Mouse (Mus musculus): ENCODE measurements around the gene Bud13. TPM values are rescaled to one million over a fixed set of nuclear protein-coding genes. Genes with fewer than 3 reads are reported as not detected.

The Bud13 gene
- polyA plus RNA-seq, 1 experiment from 2014 or later = 20.0 TPM

Other genes starting within 250 kb of the Bud13 start
- 1,502 and 1,827 TPM in 2 replicates for gene Apoa1, start 54.4 kb upstream of the Bud13 start, polyA plus RNA-seq (2015; fragmentation: Nextera tagmentation; extraction: Ambion mirVana)
- gene Apoc3, start 47.4 kb upstream of the Bud13 start, polyA plus RNA-seq (2015; fragmentation: Nextera tagmentation; extraction: Ambion mirVana) = 247 and 325 TPM in 2 replicates
- 576 and 837 TPM in 2 replicates for gene Apoa4, start 42.3 kb upstream of the Bud13 start, polyA plus RNA-seq (2015; fragmentation: Nextera tagmentation; extraction: Ambion mirVana)
- 0.38 TPM in 2 replicates for gene Apoa5, start 14.4 kb upstream of the Bud13 start, polyA plus RNA-seq (2015; fragmentation: Nextera tagmentation; extraction: Ambion mirVana)
- gene Zpr1, start 9.9 kb upstream of the Bud13 start, polyA plus RNA-seq (2015; fragmentation: Nextera tagmentation; extraction: Ambion mirVana) = 57.2 and 63.2 TPM in 2 replicates
- gene 4931429L15Rik, start 37.0 kb downstream of the Bud13 start, polyA plus RNA-seq (2015; fragmentation: Nextera tagmentation; extraction: Ambion mirVana) = not detected in 2 replicates

Data from intestine, embryonic 15.5 days (tissue).